In the genomic region with DNA sequence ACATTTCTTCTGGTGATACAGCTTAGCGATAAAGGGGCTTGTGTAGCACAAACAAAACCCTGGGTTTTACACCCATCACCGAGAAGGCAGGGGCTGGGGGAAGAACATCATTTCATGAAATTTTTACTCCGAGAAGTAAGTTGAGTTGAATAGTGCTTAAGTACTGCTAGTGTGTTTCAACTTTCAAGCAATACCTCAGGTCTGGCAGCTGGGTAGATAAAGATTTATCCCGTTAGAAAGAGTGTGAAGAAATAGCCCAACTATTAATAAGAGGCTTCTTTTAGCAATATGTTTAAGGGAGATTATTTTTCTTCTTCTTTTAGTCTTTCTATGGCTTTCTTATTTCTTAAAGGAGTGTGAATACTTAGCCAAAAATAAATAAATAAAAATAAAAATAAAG, we compare ENCODE assay signal across 25 mouse cellular contexts. TPM values are rescaled to one million over a fixed set of nuclear protein-coding genes. Genes with fewer than 3 reads are reported as not detected.
A peak's percentile ranks its signal among the peaks of the same experiment; 100 is the strongest.
DNase-seq lines count a peak whose midpoint lies in the region; ATAC-seq and TF ChIP-seq lines count a peak whose summit lies in the region.
"Had no signal": no experiment of that assay in that cellular context is flagged by ENCODE, and none has a peak within 500 bp of the region (broad histone marks: within the 10 kb centered on the region; RNA-seq: fewer than 3 reads in every experiment).

No protein-coding gene starts in this region.

- intact Hi-C loops in heart, postnatal 10 days (cut with DNase I), result no loop called here

- H3K27me3 ChIP-seq in heart, embryonic 10.5 days (ENCODE audit: insufficient read depth, poor library complexity, severe bottlenecking), result no peaks in the 10 kb centered on the region
- no peaks in the 10 kb centered on the region for H3K27me3 ChIP-seq in lung, embryonic 15.5 days
- H3K27me3 ChIP-seq in intestine, embryonic 15.5 days (replicated peaks), result no peaks in the 10 kb centered on the region
- H3K27me3 ChIP-seq in liver, postnatal 0 days (ENCODE audit: insufficient read depth, low read length), result no peaks in the 10 kb centered on the region
- no peaks in the 10 kb centered on the region for H3K27me3 ChIP-seq in limb, embryonic 10.5 days (ENCODE audit: low read depth, poor library complexity, severe bottlenecking)
- H3K27me3 ChIP-seq: embryonic facial prominence, embryonic 15.5 days; forebrain, embryonic 12.5 days; limb, embryonic 15.5 days; midbrain, embryonic 12.5 days had no signal

- no peak overlapping the region for H3K4me3 ChIP-seq in heart, embryonic 10.5 days
- H3K4me3 ChIP-seq in lung, embryonic 15.5 days, result no peak overlapping the region
- no peak overlapping the region for H3K4me3 ChIP-seq in intestine, embryonic 15.5 days (replicated peaks)
- no peak overlapping the region for H3K4me3 ChIP-seq in liver, postnatal 0 days (ENCODE audit: low read depth, low read length)
- H3K4me3 ChIP-seq in limb, embryonic 10.5 days, result no peak overlapping the region
- H3K4me3 ChIP-seq: embryonic facial prominence, embryonic 15.5 days; forebrain, embryonic 12.5 days; heart, adult 2 months; layer of hippocampus, adult 2 months; limb, embryonic 15.5 days; midbrain, embryonic 12.5 days had no signal

- H3K4me1 ChIP-seq in heart, embryonic 10.5 days, result peaks cover 41% of the 10 kb centered on the region
- peaks cover 14% of the 10 kb centered on the region; the same call in 1 of the 2 replicates for H3K4me1 ChIP-seq in lung, embryonic 15.5 days
- peaks cover 21% of the 10 kb centered on the region for H3K4me1 ChIP-seq in intestine, embryonic 15.5 days (replicated peaks)
- peaks cover 63% of the 10 kb centered on the region for H3K4me1 ChIP-seq in liver, postnatal 0 days (ENCODE audit: insufficient read depth)
- peaks cover 15% of the 10 kb centered on the region for H3K4me1 ChIP-seq in limb, embryonic 10.5 days
- H3K4me1 ChIP-seq: embryonic facial prominence, embryonic 15.5 days; forebrain, embryonic 12.5 days; midbrain, embryonic 12.5 days had no signal

- H3K4me2 ChIP-seq in lung, embryonic 15.5 days, result no peak overlapping the region
- no peak overlapping the region for H3K4me2 ChIP-seq in intestine, embryonic 15.5 days (replicated peaks)
- peak overlapping the region; percentile 57 for H3K4me2 ChIP-seq in liver, postnatal 0 days (ENCODE audit: low read depth, low read length)
- H3K4me2 ChIP-seq: embryonic facial prominence, embryonic 15.5 days; forebrain, embryonic 12.5 days; hindbrain, embryonic 14.5 days; limb, embryonic 15.5 days; midbrain, embryonic 12.5 days had no signal

- TF ChIP-seq CTCF in liver, postnatal 0 days (IDR thresholded peaks at IDR 0.05; ENCODE audit: low read depth), result no peak

- WGBS in heart, embryonic 10.5 days, result 77% methylated on average over 4 of the region's 4 CpGs
- WGBS in lung, embryonic 15.5 days, result 62% methylated on average over 4 of the region's 4 CpGs
- 81% methylated on average over 4 of the region's 4 CpGs for WGBS in intestine, embryonic 15.5 days
- 61% methylated on average over 4 of the region's 4 CpGs for WGBS in liver, postnatal 0 days (ENCODE audit: insufficient replicate concordance)
- 93% methylated on average over 4 of the region's 4 CpGs for WGBS in limb, embryonic 10.5 days

- no peak overlapping the region for H3K9ac ChIP-seq in lung, embryonic 15.5 days
- H3K9ac ChIP-seq in intestine, embryonic 15.5 days, result no peak overlapping the region
- H3K9ac ChIP-seq in liver, postnatal 0 days (replicated peaks), result peak overlapping the region; percentile 43; the same call in 1 of the 2 replicates
- H3K9ac ChIP-seq: embryonic facial prominence, embryonic 15.5 days; forebrain, embryonic 12.5 days; hindbrain, embryonic 14.5 days; limb, embryonic 15.5 days; midbrain, embryonic 12.5 days had no signal

- H3K9me3 ChIP-seq in heart, embryonic 10.5 days, result no peaks in the 10 kb centered on the region
- H3K9me3 ChIP-seq in lung, embryonic 15.5 days, result no peaks in the 10 kb centered on the region
- H3K9me3 ChIP-seq in intestine, embryonic 15.5 days, result no peaks in the 10 kb centered on the region
- H3K9me3 ChIP-seq in liver, postnatal 0 days (ENCODE audit: low read length), result no peaks in the 10 kb centered on the region
- no peaks in the 10 kb centered on the region for H3K9me3 ChIP-seq in limb, embryonic 10.5 days (replicated peaks)
- H3K9me3 ChIP-seq: embryonic facial prominence, embryonic 15.5 days; forebrain, embryonic 12.5 days; limb, embryonic 15.5 days; midbrain, embryonic 12.5 days had no signal

- DNase-seq in heart, embryonic 10.5 days (ENCODE audit: low spot score), result no peak
- no peak for DNase-seq in heart, postnatal 10 days
- DNase-seq in lung, postnatal 4 days, result no peak
- no peak for DNase-seq in liver, postnatal 0 days
- DNase-seq in limb, embryonic 10.5 days (ENCODE audit: low spot score), result no peak
- DNase-seq in gastrocnemius, adult 8-10 months (ENCODE audit: low spot score in 2 of 2), result no peak
- DNase-seq: adrenal gland, postnatal 25 days; cerebellum, adult 18-20 months; cerebellum, postnatal 36 days; gastrocnemius, postnatal 14 days; heart, adult 2 months; heart, postnatal 14 days; kidney, adult 18-20 months; thymus, adult 2 months had no signal

- ATAC-seq in lung, embryonic 15.5 days (ENCODE audit: borderline replicate concordance, extremely low read depth, low FRiP score, low TSS enrichment), result no peak
- ATAC-seq in intestine, embryonic 15.5 days, result no peak
- no peak for ATAC-seq in liver, postnatal 0 days

- no peak for TF ChIP-seq EP300 in liver, postnatal 0 days (IDR thresholded peaks at IDR 0.05; ENCODE audit: low read depth)

- no peaks in the 10 kb centered on the region for H3K36me3 ChIP-seq in heart, embryonic 10.5 days
- no peaks in the 10 kb centered on the region for H3K36me3 ChIP-seq in lung, embryonic 15.5 days
- H3K36me3 ChIP-seq in intestine, embryonic 15.5 days, result no peaks in the 10 kb centered on the region
- H3K36me3 ChIP-seq in liver, postnatal 0 days (replicated peaks; ENCODE audit: insufficient read depth, low read length), result no peaks in the 10 kb centered on the region
- H3K36me3 ChIP-seq in limb, embryonic 10.5 days, result no peaks in the 10 kb centered on the region
- H3K36me3 ChIP-seq: embryonic facial prominence, embryonic 15.5 days; forebrain, embryonic 12.5 days; G1E; limb, embryonic 15.5 days; midbrain, embryonic 12.5 days had no signal

- H3K27ac ChIP-seq in heart, embryonic 10.5 days, result peak overlapping the region; percentile 82
- H3K27ac ChIP-seq in lung, embryonic 15.5 days, result peak overlapping the region; percentile 76
- H3K27ac ChIP-seq in intestine, embryonic 15.5 days, result peak overlapping the region; percentile 57
- peak overlapping the region; percentile 97 for H3K27ac ChIP-seq in liver, postnatal 0 days (ENCODE audit: low read depth)
- no peak overlapping the region for H3K27ac ChIP-seq in limb, embryonic 10.5 days
- H3K27ac ChIP-seq: embryonic facial prominence, embryonic 15.5 days; forebrain, embryonic 12.5 days; heart, adult 2 months; hindbrain, embryonic 14.5 days; kidney, postnatal 0 days; layer of hippocampus, adult 2 months; limb, embryonic 15.5 days; macrophage; midbrain, embryonic 12.5 days had no signal

RNA-seq across cellular contexts. Expression of gene Hipk2, which starts 47.5 kb away (rescaled TPM):
- 15.9 and 20.1 TPM in 2 replicates for polyA plus RNA-seq in heart, embryonic 10.5 days (2016; fragmentation: Nextera tagmentation; extraction: Ambion mirVana)
- total RNA-seq in heart, postnatal 10 days (2021), result 10 to 100 TPM; 73.7 to 80.5 TPM
- 18.0 and 21.8 TPM in 2 replicates for polyA plus RNA-seq in lung, embryonic 15.5 days (2015; fragmentation: Nextera tagmentation; extraction: Ambion mirVana)
- polyA plus RNA-seq in intestine, embryonic 15.5 days (2015; fragmentation: Nextera tagmentation; extraction: Ambion mirVana), result 20.2 and 23.3 TPM in 2 replicates
- 9.6 and 9.7 TPM in 2 replicates for polyA plus RNA-seq in liver, postnatal 0 days (2015; fragmentation: Nextera tagmentation; extraction: Ambion mirVana)
- 20.6 and 21.8 TPM in 2 replicates for polyA plus RNA-seq in limb, embryonic 10.5 days (2016; fragmentation: Nextera tagmentation; extraction: Ambion mirVana)
- 100 to 1,000 TPM in 2 of 4 experiments, 10 to 100 TPM in 2; 65.2 to 144 (median 96.6) TPM for total RNA-seq in gastrocnemius, adult 8-10 months (2022)

RNA-seq across cellular contexts. Expression of gene Tbxas1, which starts 48.2 kb away (rescaled TPM):
- 1.4 and 1.5 TPM in 2 replicates for polyA plus RNA-seq in heart, embryonic 10.5 days (2016; fragmentation: Nextera tagmentation; extraction: Ambion mirVana)
- 1 to 10 TPM; 1.0 to 1.4 TPM for total RNA-seq in heart, postnatal 10 days (2021)
- 2.5 and 3.4 TPM in 2 replicates for polyA plus RNA-seq in lung, embryonic 15.5 days (2015; fragmentation: Nextera tagmentation; extraction: Ambion mirVana)
- polyA plus RNA-seq in intestine, embryonic 15.5 days (2015; fragmentation: Nextera tagmentation; extraction: Ambion mirVana), result 3.4 and 4.0 TPM in 2 replicates
- 10.3 and 10.6 TPM in 2 replicates for polyA plus RNA-seq in liver, postnatal 0 days (2015; fragmentation: Nextera tagmentation; extraction: Ambion mirVana)
- polyA plus RNA-seq in limb, embryonic 10.5 days (2016; fragmentation: Nextera tagmentation; extraction: Ambion mirVana), result 1.1 TPM in 2 replicates
- under 1 TPM; 0.51 to 0.80 (median 0.56) TPM for total RNA-seq in gastrocnemius, adult 8-10 months (2022)
